Mouse (Mus musculus) forebrain, embryonic 13.5 days (tissue): Measurements from ENCODE around the gene Kcne1l. TPM values are rescaled to one million over a fixed set of nuclear protein-coding genes. Genes with fewer than 3 reads are reported as not detected.

Experiments
- ATAC-seq: fragments of 200-750 bp; cut with Nextera tagmentation; 2 replicates; pipeline ENCODE4 v1.8.0; 2017
- H3K27ac ChIP-seq: fragments of 300-500 bp; sonication (generic); 2 replicates; pipeline ENCODE4 v1.5.1; 2015; ENCODE audit warnings: inconsistent platforms, mild to moderate bottlenecking, moderate library complexity
- H3K27me3 ChIP-seq: fragments of 300-500 bp; sonication (generic); 2 replicates; pipeline ENCODE4 v1.6.1; 2015; ENCODE audit warnings: mild to moderate bottlenecking, inconsistent platforms
- H3K36me3 ChIP-seq: fragments of 300-500 bp; sonication (generic); 2 replicates; pipeline ENCODE4 v1.6.1; 2015; ENCODE audit warnings: mild to moderate bottlenecking, inconsistent platforms; ENCODE audit not compliant: poor library complexity, severe bottlenecking
- H3K4me1 ChIP-seq: fragments of 300-500 bp; sonication (generic); 2 replicates; pipeline ENCODE4 v1.6.1; 2015; ENCODE audit warnings: inconsistent platforms
- H3K4me2 ChIP-seq: fragments of 300-500 bp; sonication (generic); 2 replicates; pipeline ENCODE4 v1.6.1; 2015; ENCODE audit warnings: inconsistent platforms, mild to moderate bottlenecking, moderate library complexity
- H3K4me3 ChIP-seq: fragments of 300-500 bp; sonication (generic); 2 replicates; pipeline ENCODE4 v1.5.1; 2015; ENCODE audit warnings: mild to moderate bottlenecking, inconsistent platforms
- H3K9ac ChIP-seq: fragments of 300-500 bp; sonication (generic); 2 replicates; pipeline ENCODE4 v1.6.1; 2015; ENCODE audit warnings: mild to moderate bottlenecking, inconsistent platforms
- H3K9me3 ChIP-seq: fragments of 300-500 bp; sonication (generic); replicated peaks from 2 replicates; pipeline ENCODE4 v1.6.1; 2016; ENCODE audit warnings: inconsistent platforms
- WGBS: fragments of 180-500 bp; shearing (Covaris S2); methylation state at CpG from one replicate; pipeline ENCODE4 v1.1.7; 2015; 5-methylcytosine and 5-hydroxymethylcytosine counted together
- polyA plus RNA-seq: library from polyadenylated mRNA; unstranded; fragments of >200 nt; fragmentation: Nextera tagmentation; extraction: Ambion mirVana; gene quantifications from 2 replicates; pipeline ENCODE4 v1.2.1, GENCODE M21; 2015

The Kcne1l gene
- polyA plus RNA-seq, 1 experiment from 2014 or later, result 18.3 TPM

DNA sequence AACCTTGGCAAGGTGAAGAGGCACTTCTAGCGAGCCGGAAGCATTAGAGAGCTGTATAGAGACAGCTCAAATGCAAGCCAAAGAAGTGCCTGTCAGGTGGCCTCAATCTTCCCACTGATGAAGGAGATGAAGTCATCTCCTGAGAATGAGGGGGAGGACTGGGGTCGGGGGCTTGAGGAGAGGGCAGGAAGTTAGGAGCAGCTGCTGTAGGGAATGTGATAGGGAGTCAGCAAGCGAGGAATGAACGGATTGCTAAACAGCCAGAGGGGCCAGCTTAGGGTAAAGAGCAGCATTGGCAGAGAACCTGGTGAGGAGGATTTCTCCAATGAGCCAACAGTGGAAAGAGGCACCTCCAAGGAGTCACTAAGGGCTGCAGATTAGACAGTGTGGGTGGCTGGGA, 20.2 kb downstream of the Kcne1l start:
- H3K27me3 ChIP-seq, result peaks cover 2% of the 10 kb centered on the region; the same call in 1 of the 2 replicates
- no peak overlapping the region for H3K4me2 ChIP-seq
- no peaks in the 10 kb centered on the region for H3K9me3 ChIP-seq
- no peak overlapping the region for H3K4me3 ChIP-seq
- WGBS, result 70% methylated on average over 5 of the region's 5 CpGs
- no peaks in the 10 kb centered on the region for H3K4me1 ChIP-seq
- H3K9ac ChIP-seq, result no peak overlapping the region
- H3K27ac ChIP-seq, result no peak overlapping the region
- no peak for ATAC-seq
- H3K36me3 ChIP-seq, result no peaks in the 10 kb centered on the region

DNA sequence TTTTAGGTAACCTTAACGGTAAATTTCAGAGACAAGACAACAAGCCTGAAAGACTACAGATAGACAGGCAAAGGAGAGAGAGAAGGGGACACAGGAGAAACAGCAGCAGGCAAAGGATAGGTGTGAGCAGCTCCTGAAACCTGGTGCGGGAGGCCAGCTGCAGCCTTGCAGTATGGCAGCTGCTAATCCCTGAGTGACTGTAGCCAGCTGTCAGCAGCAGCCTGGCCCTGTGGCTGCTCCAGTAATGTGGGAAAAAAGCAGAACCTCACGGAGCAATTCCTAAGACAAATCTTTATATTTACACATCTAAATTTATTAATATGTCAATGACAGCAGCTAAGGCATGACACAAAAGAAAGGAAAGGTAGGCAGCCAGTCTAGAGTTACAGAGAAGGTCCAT, 29.5 kb downstream of the Kcne1l start:
- no peak for ATAC-seq
- Histone ChIP-seq H3K27ac (no peak overlapping the region), H3K36me3 (no peaks in the 10 kb centered on the region), H3K27me3 (no peaks in the 10 kb centered on the region), H3K9ac (no peak overlapping the region), H3K4me1 (no peaks in the 10 kb centered on the region), H3K4me3 (no peak overlapping the region), H3K4me2 (no peak overlapping the region), H3K9me3 (no peaks in the 10 kb centered on the region)
- 76% methylated on average over 3 of the region's 3 CpGs for WGBS

DNA sequence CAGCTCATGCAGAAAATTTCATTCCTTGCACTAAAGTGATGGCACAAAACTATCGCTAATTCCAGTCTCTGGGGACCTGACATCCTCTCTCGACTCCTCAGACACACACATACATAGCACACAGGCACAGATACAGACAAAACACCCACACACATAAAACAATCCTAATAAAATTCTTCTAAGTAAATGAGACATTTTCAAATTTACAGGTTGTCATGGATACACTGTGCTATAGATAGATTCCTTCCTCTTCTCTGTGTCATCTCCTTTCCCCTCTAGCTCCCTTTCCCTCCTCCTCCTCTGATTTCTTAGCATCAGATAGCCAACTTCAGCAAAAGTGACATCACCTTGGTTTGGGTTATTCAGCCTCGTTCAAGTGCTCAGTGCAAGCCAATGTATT, 30.1 kb downstream of the Kcne1l start:
- 74% methylated on average over 3 of the region's 3 CpGs for WGBS
- no peak overlapping the region for H3K4me2 ChIP-seq
- no peaks in the 10 kb centered on the region for H3K36me3 ChIP-seq
- no peak overlapping the region for H3K27ac ChIP-seq
- ATAC-seq, result no peak
- H3K27me3 ChIP-seq, result no peaks in the 10 kb centered on the region
- H3K4me3 ChIP-seq, result no peak overlapping the region
- H3K9me3 ChIP-seq, result no peaks in the 10 kb centered on the region
- H3K9ac ChIP-seq, result no peak overlapping the region
- H3K4me1 ChIP-seq, result no peaks in the 10 kb centered on the region

Other genes with a start within 250 kb of the Kcne1l start
- gene Gucy2f, start 109.4 kb downstream of the Kcne1l start, polyA plus RNA-seq, result 0.01 TPM in 1 of 2 replicates, not detected in the other
- 19.3 and 19.4 TPM in 2 replicates for gene Nxt2, start 79.5 kb downstream of the Kcne1l start, polyA plus RNA-seq
- gene Acsl4, start 84.2 kb upstream of the Kcne1l start, polyA plus RNA-seq, result 11.7 and 12.3 TPM in 2 replicates